Mouse (Mus musculus) embryonic fibroblast, embryonic 13.5 days (primary cell): ENCODE measurements around the gene Wdr18.

Experiments used
- CTCF ChIP-seq: IDR thresholded peaks from 2 replicates; pipeline ENCODE4 v1.5.1; 2011; ENCODE audit warnings: mild to moderate bottlenecking, control low read depth, low read length, moderate library complexity, borderline replicate concordance; ENCODE audit not compliant: insufficient read depth
- POLR2A ChIP-seq: IDR thresholded peaks from 2 replicates; pipeline ENCODE4 v1.6.1; 2011; ENCODE audit warnings: low read depth, mild to moderate bottlenecking, control low read depth, low read length, moderate library complexity

DNA sequence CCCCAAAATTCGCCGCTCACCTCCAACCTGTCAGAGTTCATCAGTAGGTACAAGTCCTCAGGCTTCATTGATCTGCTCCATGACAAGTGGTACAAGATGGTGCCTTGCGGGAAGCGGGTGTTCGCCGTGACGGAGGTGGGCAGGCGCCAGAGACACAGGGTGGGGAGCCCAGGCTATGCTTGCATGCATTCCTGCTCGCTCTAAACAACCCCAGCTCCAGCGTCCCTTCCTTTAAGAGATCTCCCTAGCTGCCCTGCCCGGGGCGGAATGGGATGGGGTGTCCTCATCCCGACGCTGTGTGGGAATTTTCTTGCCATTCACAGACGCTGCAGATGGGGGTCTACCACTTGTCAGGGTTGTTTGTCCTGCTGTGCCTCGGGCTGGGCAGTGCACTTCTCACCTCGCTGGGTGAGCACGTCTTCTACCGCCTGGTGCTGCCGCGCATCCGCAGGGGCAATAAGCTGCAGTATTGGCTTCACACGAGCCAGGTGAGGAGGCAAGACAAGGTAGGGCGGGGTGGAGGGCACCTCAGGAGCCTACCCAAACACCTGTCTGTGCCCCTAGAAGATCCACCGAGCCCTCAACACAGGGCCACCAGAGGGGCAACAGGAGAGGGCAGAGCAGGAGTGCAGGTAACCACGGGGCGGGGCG is 16.2 kb downstream of the Wdr18 start:
- TF ChIP-seq CTCF (no peak), POLR2A (no peak)
